Mouse (Mus musculus): ENCODE measurements at regions not wholly inside any gene's neighbourhood (a gene's known extent, or its start where the extent isn't known, plus 50 kb on each side); places are given as distances from the start of the nearest gene placed in this dataset.

DNA sequence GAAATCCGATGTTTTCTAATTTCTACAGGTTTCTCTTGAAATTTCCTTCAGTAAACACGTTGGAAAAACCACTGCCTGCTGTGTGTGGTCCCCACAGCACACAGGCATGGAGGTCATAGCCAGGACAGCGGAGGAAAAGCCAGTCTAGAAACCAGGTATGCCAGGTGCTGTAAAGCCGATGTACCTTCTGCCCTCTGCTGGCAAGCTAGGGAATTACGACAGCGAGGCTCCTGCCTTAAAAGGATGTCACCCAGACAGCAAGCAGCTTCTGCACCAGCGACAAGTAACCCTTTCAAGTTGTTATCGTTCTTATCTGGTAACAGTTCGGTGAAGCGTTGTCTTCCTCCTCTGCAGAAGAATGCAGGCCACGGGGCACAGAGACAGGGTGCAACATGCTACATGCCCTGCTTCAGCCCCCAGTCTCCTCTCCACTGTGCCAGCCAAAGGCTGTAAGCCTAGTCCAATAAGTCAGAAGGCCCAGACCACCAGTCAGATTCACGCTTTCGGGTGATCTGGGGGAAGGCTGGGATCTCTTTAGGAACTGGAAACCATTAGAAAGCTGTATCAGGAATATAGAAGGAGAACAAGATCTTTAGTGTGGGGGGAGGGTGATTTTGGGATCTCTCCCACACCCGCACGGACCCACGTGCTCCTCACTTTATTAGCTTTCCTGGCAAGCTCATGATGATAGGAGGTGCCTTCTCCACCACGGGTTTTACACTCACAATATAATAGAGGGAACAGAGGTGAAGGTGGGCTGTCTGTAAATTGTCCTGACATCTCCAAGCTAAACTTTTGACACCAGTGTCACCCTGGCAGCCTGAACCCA is 79.9 kb upstream of the Elac2 start:
- TF ChIP-seq CTCF (IDR thresholded peaks at IDR 0.05; ENCODE audit: low read depth) (peak; percentile 98), EP300 (IDR thresholded peaks at IDR 0.05; ENCODE audit: low read depth) (no peak)
